Mouse (Mus musculus): ENCODE measurements around the gene Sept9.

DNA sequence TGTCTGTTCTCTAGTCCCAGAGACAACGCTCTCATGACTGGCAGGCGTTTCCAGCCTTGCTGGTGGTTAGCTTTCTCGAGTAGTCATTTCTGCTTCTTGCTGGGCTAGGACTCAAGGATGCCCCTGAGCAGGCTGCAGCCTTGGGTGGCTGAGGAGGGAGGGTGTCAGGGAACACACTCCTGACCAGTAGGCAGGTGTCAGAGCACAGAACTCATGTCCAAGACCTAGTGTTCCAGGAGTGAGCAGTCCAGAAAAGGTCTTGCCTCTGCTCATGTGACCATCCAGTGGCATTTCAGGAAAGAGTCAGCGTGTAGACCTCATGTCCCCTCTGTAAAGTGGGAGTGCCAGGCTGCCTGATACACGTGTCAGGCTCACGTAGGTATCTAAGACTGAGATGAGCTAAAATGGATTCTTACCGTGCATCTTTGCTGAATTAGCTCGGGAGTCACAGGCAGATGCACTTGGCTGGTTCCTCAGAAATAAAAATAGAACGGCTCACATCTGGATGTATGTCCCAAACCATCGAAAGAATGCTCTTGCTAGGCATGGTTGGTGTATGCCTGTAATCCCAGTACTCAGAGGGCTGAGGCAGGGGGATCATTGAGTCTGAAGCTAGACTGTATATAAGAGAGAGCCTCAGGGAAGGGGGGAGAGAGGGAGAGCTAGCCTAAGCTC is 149.1 kb downstream of the Sept9 start:
- TF ChIP-seq TAL1 (IDR thresholded peaks at IDR 0.05; ENCODE audit: low read length) = no peak
- no peak for TF ChIP-seq GATA1 (IDR thresholded peaks at IDR 0.05; ENCODE audit: low read length)
